Mouse (Mus musculus): ENCODE results near the gene Gpr137c.

DNA sequence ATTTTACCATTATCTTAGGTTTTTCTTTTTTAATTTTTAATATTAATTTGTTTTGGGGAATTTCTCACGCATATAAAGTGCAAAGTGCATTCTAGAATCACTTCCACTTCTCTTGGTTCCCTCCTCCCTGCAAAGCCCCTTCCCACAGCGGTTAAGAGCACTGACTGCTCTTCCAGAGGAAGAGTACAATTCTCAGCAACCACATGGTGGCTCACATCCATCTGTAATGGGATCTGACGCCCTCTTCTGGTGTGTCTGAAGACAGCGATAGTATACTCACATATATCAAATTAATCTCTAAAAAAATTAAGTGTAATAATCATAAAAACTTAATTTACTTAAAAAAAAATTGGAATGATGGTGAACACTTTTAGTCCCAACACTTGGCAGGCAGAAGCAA, 84.9 kb downstream of the Gpr137c start:
- no peak for TF ChIP-seq CTCF (IDR thresholded peaks at IDR 0.05; ENCODE audit: borderline replicate concordance, insufficient read depth, low read depth, low read length)
- no peak for TF ChIP-seq POLR2A (IDR thresholded peaks at IDR 0.05; ENCODE audit: borderline replicate concordance, insufficient read depth, low read length)

Data from cerebellum, adult 2 months (tissue).